Mouse (Mus musculus): ENCODE results near the gene Dync1li1.
"Not testable (repeated sequence)": the region's sequence is repeated elsewhere in the genome, so short reads cannot be mapped to it uniquely, and the experiment has no call there.

The Dync1li1 gene

DNA sequence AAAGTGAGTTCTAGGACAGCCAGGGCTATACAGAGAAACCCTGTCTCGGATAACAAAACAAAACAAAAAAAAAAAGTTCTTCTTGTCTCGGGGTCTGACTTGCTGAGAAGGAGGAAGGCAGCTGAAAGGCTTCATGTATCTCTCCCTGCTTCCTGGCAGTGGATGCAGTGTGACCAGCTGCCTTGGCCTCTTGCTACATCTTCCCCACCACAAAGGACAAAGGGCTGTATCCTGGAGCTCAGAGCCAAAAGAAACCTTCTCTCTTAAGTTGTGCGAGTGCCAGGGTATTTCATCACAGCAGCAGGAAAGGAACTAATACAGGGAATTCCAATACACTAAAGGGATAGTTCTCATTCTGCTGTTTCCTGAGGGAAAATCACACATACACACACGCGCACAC is 10.0 kb upstream of the Dync1li1 start:
- DNase-seq = no peak

- no peak for DNase-seq
Measured at GRCm38 (mm10) chr9:114679944-114680343, 8.6 kb upstream of the Dync1li1 start.

GRCm38 (mm10) chr9:114680531-114680930 is 8.1 kb upstream of the Dync1li1 start:
- DNase-seq = no peak

GRCm38 (mm10) chr9:114682193-114682592 is 6.4 kb upstream of the Dync1li1 start:
- DNase-seq = no peak

DNA sequence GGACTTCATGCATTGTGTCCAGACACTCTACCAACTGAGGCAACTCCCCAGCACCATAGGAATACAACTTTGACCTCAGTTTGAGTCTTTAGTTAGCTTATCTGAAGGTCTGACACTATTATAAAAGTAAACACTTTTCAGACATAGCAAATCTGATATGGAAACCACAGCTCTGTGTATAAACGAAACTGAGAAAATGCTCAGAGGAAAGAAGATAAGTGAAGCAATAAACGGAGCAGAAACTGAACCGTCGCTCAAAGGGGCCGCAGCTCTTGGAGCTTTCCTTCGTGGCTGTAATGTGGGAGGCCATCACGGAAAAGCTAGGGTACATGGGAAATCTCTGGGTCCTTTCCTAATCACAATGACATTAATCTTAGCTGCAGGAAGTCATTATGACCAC is 2.3 kb upstream of the Dync1li1 start:
- DNase-seq = no peak

DNA sequence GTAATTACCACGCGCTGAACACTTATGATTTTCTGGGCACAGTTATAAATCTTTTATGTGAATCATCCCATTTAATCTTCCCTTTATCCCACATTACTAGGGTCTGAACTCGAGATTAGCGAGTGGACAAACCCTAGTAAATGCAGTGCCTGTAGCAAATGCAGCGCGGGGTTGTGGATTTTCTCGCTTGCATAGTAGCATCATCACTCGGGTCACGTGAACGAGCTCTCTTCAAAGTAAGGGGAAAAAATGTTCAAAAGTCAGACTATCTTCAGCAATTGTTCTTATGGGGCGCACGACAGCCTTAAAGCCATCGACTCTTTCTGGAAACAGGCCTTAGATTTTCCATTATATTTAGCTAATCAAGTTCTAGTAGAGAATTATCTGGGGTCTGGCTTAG is 951 bp upstream of the Dync1li1 start:
- DNase-seq = no peak

DNA sequence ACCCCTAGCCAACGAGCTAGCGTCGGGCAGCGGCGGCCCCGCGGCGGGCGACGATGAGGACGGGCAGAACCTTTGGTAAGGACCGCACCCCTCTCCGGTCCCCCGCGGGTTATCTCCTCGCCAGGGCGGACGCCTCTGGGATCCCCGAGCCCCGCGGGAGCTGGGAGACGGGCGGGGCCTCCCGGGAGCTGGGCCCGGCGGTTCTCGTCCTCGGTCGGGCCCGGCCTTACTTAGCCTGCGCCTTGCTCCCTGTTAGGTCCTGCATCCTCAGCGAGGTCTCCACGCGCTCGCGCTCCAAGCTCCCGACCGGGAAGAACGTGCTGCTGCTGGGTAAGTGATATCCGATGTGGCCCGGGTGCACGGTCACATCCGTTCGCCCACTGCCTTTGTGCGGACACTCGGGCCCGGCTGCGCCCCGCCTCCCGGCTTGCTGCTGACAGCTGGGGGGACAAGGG is 390 bp downstream of the Dync1li1 start:
- DNase-seq = no peak

- no peak for DNase-seq
Measured at GRCm38 (mm10) chr9:114690119-114690601, 1.6 kb downstream of the Dync1li1 start.

GRCm38 (mm10) chr9:114691112-114691511 is 2.5 kb downstream of the Dync1li1 start:
- no peak for DNase-seq

GRCm38 (mm10) chr9:114695662-114696061 is 7.1 kb downstream of the Dync1li1 start:
- not testable (repeated sequence) for DNase-seq

GRCm38 (mm10) chr9:114697072-114697471 is 8.5 kb downstream of the Dync1li1 start:
- DNase-seq = no peak

GRCm38 (mm10) chr9:114697926-114698325 is 9.3 kb downstream of the Dync1li1 start:
- DNase-seq = no peak

DNA sequence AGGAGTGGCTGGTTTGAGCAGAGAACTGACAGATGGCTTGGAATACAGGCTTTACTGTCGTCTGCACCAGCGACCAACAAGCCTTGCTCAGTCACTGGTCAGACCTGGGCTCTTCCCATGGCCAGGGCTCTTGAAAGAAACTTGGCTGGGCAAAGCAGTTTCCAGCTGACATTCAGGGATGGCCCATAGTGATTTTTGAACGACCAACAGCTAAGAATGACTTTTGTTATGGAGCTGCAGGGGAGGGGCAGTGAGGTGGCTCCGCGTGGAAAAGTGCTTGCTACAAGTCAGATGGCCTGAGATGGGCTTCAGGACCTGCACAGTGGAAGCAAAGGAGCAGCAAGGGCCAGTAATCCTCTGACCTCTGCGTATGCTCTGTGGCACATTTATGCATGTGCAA is 10.7 kb downstream of the Dync1li1 start:
- DNase-seq = no peak

DNA sequence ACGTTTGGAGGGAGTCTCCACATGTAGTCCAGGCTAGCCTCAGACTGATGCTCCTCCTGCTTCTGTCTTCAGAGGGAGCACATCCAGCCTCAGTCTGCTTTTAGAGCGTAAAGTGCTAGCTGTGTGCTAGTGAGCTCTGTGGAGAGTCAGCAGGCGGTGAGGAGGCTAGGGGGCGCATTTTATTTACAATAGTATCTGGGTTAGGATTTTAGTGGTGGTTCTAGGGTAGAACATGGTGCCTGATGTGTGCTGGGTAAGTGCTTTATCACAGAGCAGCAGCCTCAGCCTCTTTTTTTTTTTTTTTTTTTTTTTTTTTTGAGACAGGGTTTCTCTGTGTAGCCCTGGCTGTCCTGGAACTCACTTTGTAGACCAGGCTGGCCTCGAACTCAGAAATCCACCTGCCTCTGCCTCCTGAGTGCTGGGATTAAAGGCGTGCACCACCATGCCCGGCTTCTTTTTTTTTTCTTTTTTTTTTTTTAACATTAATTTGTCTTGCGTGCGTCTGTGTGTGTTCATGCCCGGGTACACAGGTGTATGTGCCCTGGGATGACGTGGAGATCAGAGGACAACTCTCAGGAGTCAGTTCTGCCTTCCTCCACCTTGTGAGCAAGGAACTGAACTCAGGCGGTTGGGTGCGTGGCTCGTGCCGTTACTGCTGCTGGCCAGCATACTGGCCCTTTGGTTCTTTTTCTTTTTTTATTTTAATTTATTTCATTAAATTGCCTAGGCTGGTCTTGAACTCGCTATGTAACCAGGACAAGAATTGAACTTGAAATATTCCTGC is 11.5 kb downstream of the Dync1li1 start:
- no peak for DNase-seq

DNA sequence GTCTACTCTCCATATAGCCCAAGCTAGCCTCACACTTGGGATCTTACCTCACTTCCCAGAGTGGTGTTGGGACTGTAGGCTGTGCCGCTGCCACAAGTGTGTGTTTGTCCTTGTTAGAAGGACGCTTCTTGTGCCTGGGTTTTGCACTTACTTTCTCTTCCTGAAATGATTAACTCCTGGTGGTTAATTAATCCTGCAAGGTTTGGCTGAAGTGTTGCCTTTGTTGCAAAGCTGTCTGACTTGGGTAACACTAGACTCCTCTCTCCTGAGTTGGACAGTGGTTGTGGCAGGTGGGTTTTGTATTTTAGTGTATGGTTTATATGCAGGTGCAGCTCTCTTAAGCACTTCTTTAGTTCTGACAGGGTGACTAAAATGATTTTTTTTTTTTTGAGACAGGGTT is 12.4 kb downstream of the Dync1li1 start:
- no peak for DNase-seq

DNA sequence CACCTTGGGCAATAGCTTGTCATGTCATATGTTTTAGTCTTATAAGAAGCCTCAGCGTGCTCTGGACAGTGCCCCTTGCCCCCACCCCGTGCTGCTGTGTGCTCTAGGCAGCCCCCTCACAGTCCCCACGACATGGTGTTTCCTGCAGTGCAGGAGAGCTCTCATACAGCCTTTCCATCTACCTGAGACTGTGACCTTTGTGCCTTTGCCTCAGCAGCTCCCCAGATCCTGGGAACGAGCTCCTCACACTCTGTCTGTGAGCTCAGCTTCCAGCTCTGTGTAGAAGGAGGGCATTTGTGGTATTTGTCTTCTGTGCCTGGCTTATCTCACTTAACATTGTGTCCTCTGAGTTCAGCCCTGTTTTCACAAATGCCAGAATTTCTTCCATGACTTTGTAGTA is 13.3 kb downstream of the Dync1li1 start:
- no peak for DNase-seq

DNA sequence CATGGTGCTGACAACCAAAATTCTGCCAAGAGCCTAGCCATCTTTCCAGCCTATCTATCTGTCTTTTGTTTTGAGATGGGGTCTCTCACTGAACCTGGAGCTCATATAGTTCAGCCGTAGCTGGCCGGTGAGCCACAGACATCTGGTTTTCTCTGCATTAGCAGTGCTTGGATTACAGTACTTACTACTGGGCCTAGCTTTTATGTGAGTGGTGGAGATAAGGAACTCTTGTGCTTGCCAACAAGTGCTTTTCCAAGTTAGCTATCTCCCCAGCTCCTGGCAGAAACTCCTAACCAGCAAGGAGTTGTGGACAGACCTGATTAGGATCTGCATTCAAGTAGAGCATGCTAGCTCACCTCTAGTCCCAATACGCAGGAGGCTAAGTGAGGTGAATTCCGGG is 19.2 kb downstream of the Dync1li1 start:
- no peak for DNase-seq

DNA sequence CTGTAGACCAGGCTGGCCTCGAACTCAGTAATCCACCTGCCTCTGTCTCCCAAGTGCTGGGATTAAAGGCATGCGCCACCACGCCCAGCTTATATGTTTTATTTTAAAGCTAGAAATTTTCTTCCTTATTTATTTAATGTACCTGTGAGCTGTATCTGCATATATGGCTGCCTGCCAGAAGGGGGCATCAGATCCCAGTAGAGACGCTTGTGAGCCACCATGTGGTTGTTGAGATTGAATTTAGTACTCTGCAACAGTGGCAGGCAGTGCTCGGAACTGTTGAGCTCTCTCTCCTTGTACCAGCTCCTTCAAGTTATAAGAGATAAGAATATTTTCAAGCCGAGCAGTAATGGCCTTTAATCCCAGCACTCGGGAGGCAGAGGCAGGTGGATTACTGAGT is 21.8 kb downstream of the Dync1li1 start:
- DNase-seq = peak; percentile 67

GRCm38 (mm10) chr9:114713481-114713880 is 24.9 kb downstream of the Dync1li1 start:
- DNase-seq = no peak

- DNase-seq = no peak
Measured at GRCm38 (mm10) chr9:114716677-114717331, 28.2 kb downstream of the Dync1li1 start.

DNA sequence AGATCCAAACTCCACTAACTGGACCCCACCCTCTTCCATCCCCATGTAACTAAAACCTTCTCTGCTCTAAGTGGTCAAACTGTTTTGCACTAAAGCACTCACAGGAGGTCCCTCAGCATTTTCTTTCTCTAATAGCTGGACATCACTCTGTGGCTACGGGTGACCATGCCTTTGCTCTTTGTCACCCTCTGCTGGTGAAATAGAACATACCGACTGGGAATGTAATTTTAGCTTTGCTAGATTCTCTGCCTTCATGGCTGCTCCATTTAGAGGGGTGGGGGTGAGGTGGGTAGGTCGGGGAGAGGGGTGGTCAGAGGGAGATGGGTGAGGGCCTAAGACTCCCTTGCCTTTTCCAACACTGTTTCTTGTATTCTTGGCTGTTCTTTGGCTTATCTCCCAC is 38.7 kb downstream of the Dync1li1 start:
- no peak for DNase-seq

- DNase-seq = not testable (repeated sequence)
Measured at GRCm38 (mm10) chr9:114728432-114728831, 39.8 kb downstream of the Dync1li1 start.

- peak; percentile 58 for DNase-seq
Measured at GRCm38 (mm10) chr9:114729911-114730805, 41.6 kb downstream of the Dync1li1 start.
